Mouse (Mus musculus) forebrain, embryonic 12.5 days (tissue): Measurements from ENCODE around the gene S100a8. TPM values are rescaled to one million over a fixed set of nuclear protein-coding genes. Genes with fewer than 3 reads are reported as not detected.
A peak's percentile ranks its signal among the peaks of the same experiment; 100 is the strongest.

ENCODE experiments used
- ATAC-seq: fragments of 200-750 bp; cut with Nextera tagmentation; 2 replicates; pipeline ENCODE4 v1.8.0; 2017; ENCODE audit warnings: moderate TSS enrichment; ENCODE audit not compliant: low FRiP score
- H3K27ac ChIP-seq: fragments of 300-500 bp; sonication (generic); 2 replicates; pipeline ENCODE4 v1.5.1; 2016; ENCODE audit warnings: mild to moderate bottlenecking
- H3K27me3 ChIP-seq: fragments of 300-500 bp; sonication (generic); 2 replicates; pipeline ENCODE4 v1.6.1; 2016; ENCODE audit warnings: mild to moderate bottlenecking
- H3K36me3 ChIP-seq: fragments of 300-500 bp; sonication (generic); replicated peaks from 2 replicates; pipeline ENCODE4 v1.6.1; 2016; ENCODE audit warnings: mild to moderate bottlenecking
- H3K4me1 ChIP-seq: fragments of 300-500 bp; sonication (generic); 2 replicates; pipeline ENCODE4 v1.6.1; 2016
- H3K4me2 ChIP-seq: fragments of 300-500 bp; sonication (generic); 2 replicates; pipeline ENCODE4 v1.6.1; 2016; ENCODE audit warnings: mild to moderate bottlenecking, moderate library complexity
- H3K4me3 ChIP-seq: fragments of 300-500 bp; sonication (generic); replicated peaks from 2 replicates; pipeline ENCODE4 v1.5.1; 2016; ENCODE audit warnings: mild to moderate bottlenecking
- H3K9ac ChIP-seq: fragments of 300-500 bp; sonication (generic); 2 replicates; pipeline ENCODE4 v1.6.1; 2016; ENCODE audit warnings: mild to moderate bottlenecking
- H3K9me3 ChIP-seq: fragments of 300-500 bp; sonication (generic); 2 replicates; pipeline ENCODE4 v1.6.1; 2016
- WGBS: fragments of 180-500 bp; shearing (Covaris S2); methylation state at CpG from one replicate; pipeline ENCODE4 v1.1.7; 2016; 5-methylcytosine and 5-hydroxymethylcytosine counted together
- polyA plus RNA-seq: library from polyadenylated mRNA; unstranded; fragments of >200 nt; fragmentation: Nextera tagmentation; extraction: Ambion mirVana; gene quantifications from 2 replicates; pipeline ENCODE4 v1.2.1, GENCODE M21; 2016

S100a8 gene
- polyA plus RNA-seq, 1 experiment from 2014 or later = 5.2 TPM

DNA sequence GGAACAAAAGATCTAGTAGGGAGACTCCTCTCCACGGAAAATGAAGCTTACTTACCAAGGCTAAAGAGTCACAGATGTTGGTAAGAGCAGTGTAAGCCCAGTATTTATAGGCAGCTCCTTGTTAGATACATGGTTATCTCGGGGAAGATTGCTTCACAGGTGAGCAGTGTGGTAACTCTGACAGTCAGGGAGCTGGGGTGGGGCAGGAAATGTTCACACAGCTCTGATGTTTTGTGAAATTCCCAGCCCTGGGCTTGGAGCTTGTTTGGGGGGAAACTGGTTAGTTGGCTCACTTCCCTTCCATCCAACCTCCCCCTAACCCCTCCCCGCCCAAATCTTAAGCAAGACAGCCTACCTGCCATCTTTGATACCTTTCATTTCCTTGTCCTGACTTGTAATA lies 26.8 kb downstream of the S100a8 start, which contains the start of gene S100a9:
Gene S100a9 (minus strand): TSS at position 109 of the 400 bp plus-strand sequence.
- Histone ChIP-seq H3K4me3 (no peak within 1 kb of the TSS), H3K36me3 (no peaks in the 10 kb centered on the region), H3K4me2 (no peak within 1 kb of the TSS), H3K4me1 (no peaks in the 10 kb centered on the region), H3K9ac (no peak within 1 kb of the TSS), H3K9me3 (no peaks in the 10 kb centered on the region), H3K27me3 (no peaks in the 10 kb centered on the region), H3K27ac (no peak within 1 kb of the TSS)
- ATAC-seq = no peak
- WGBS = 65% methylated on average over 3 of the region's 3 CpGs

DNA sequence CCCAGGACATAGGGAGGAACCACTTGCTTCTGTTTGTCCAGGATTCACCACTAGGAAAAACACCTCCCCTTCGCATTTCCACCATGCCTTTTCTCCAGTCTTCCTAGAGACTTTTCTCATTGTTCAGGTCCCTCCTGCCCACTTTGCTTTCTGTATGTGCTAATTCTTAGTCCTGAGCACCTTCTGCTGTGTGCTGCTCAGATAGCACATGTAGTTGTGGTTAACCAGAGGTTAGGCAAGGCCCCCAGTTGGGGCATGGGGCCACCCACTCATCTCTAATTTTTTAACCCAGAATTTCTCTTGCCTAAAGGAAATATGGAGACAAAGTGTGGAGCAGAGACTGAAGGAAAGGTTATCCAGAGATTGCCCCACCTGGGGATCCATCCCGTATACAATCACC lies 33.5 kb downstream of the S100a8 start:
- WGBS = 92% methylated on average over 2 of the region's 2 CpGs

GRCm38 (mm10) chr3:90708523-90709202 lies 39.9 kb downstream of the S100a8 start:
- WGBS = 26% methylated on average over 4 of the region's 4 CpGs
- Histone ChIP-seq H3K36me3 (no peaks in the 10 kb centered on the region), H3K4me1 (no peaks in the 10 kb centered on the region), H3K4me2 (no peak overlapping the region), H3K9ac (no peak overlapping the region), H3K27ac (no peak overlapping the region), H3K27me3 (no peaks in the 10 kb centered on the region), H3K4me3 (no peak overlapping the region), H3K9me3 (no peaks in the 10 kb centered on the region)
- peak; percentile 27; the same call in 1 of the 2 replicates for ATAC-seq

More for the DNA sequence above, 33.5 kb downstream of the S100a8 start:
- H3K36me3 ChIP-seq = no peaks in the 10 kb centered on the region
- H3K9ac ChIP-seq = no peak overlapping the region
- H3K4me3 ChIP-seq = no peak overlapping the region
- H3K27ac ChIP-seq = no peak overlapping the region
- ATAC-seq = no peak
- no peaks in the 10 kb centered on the region for H3K4me1 ChIP-seq
- H3K27me3 ChIP-seq = no peaks in the 10 kb centered on the region
- H3K4me2 ChIP-seq = no peak overlapping the region
- no peaks in the 10 kb centered on the region for H3K9me3 ChIP-seq

GRCm38 (mm10) chr3:90709591-90710460 lies 41.0 kb downstream of the S100a8 start:
- H3K4me2 ChIP-seq = no peak overlapping the region
- no peaks in the 10 kb centered on the region for H3K4me1 ChIP-seq
- H3K27me3 ChIP-seq = no peaks in the 10 kb centered on the region
- H3K9ac ChIP-seq = no peak overlapping the region
- no peak overlapping the region for H3K27ac ChIP-seq
- no peaks in the 10 kb centered on the region for H3K36me3 ChIP-seq
- H3K4me3 ChIP-seq = no peak overlapping the region
- 0 out of 2 replicates have a peak, but pooled peaks have one; percentile 33 for ATAC-seq
- WGBS = 52% methylated on average over 12 of the region's 12 CpGs
- no peaks in the 10 kb centered on the region for H3K9me3 ChIP-seq

Other genes with a start within 250 kb of the S100a8 start
- gene Ints3, start 235.4 kb upstream of the S100a8 start, polyA plus RNA-seq = 42.8 and 45.1 TPM in 2 replicates
- 1.6 and 2.2 TPM in 2 replicates for gene Npr1, start 203.1 kb upstream of the S100a8 start, polyA plus RNA-seq
- 351 and 352 TPM in 2 replicates for gene Ilf2, start 192.9 kb upstream of the S100a8 start, polyA plus RNA-seq
- 71.7 and 73.2 TPM in 2 replicates for gene Snapin, start 177.9 kb upstream of the S100a8 start, polyA plus RNA-seq
- gene Chtop, start 159.5 kb upstream of the S100a8 start, polyA plus RNA-seq = 228 and 238 TPM in 2 replicates
- gene S100a1, start 154.6 kb upstream of the S100a8 start, polyA plus RNA-seq = 5.1 and 7.0 TPM in 2 replicates
- gene S100a13, start 154.5 kb upstream of the S100a8 start, polyA plus RNA-seq = 8.1 and 8.6 TPM in 2 replicates
- gene S100a14, start 142.1 kb upstream of the S100a8 start, polyA plus RNA-seq = 0.19 and 0.24 TPM in 2 replicates
- gene S100a16, start 131.7 kb upstream of the S100a8 start, polyA plus RNA-seq = 26.8 and 27.3 TPM in 2 replicates
- gene S100a3, start 108.4 kb upstream of the S100a8 start, polyA plus RNA-seq = not detected in 2 replicates
- not detected in 2 replicates for gene S100a2, start 78.7 kb upstream of the S100a8 start, polyA plus RNA-seq
- not detected in 2 replicates for gene Gm42674, start 67.1 kb upstream of the S100a8 start, polyA plus RNA-seq
- gene S100a4, start 65.2 kb upstream of the S100a8 start, polyA plus RNA-seq = 1.6 and 1.7 TPM in 2 replicates
- gene S100a5, start 60.5 kb upstream of the S100a8 start, polyA plus RNA-seq = 0.56 TPM in 1 of 2 replicates, not detected in the other
- gene S100a6, start 56.1 kb upstream of the S100a8 start, polyA plus RNA-seq = 20.1 and 22.2 TPM in 2 replicates
- gene S100a7a, start 15.0 kb upstream of the S100a8 start, polyA plus RNA-seq = not detected in 2 replicates
- gene S100a9, start 26.7 kb downstream of the S100a8 start, polyA plus RNA-seq = 2.6 and 3.8 TPM in 2 replicates
- not detected in 2 replicates for gene Pglyrp4, start 57.9 kb downstream of the S100a8 start, polyA plus RNA-seq
- not detected in 2 replicates for gene Gm5849, start 108.9 kb downstream of the S100a8 start, polyA plus RNA-seq